Mouse (Mus musculus) lung, adult 2 months (tissue): ENCODE results near the gene Rufy1. TPM values are rescaled to one million over a fixed set of nuclear protein-coding genes. Genes with fewer than 3 reads are reported as not detected.

Experiments used
- DNase-seq: peaks from one replicate; pipeline ENCODE4 v3.0.0; 2022
- H3K4me1 ChIP-seq: fragments of 200-500 bp; 2 replicates; pipeline ENCODE4 v1.6.1; 2011; ENCODE audit warnings: low read length; ENCODE audit not compliant: control insufficient read depth, insufficient read depth
- H3K4me3 ChIP-seq: fragments of 200-500 bp; replicated peaks from 2 replicates; pipeline ENCODE3; 2011; ENCODE audit warnings: low read depth, mild to moderate bottlenecking, control low read depth, low read length; ENCODE audit errors: extremely low read depth
- CTCF ChIP-seq: fragments of 200-500 bp; IDR thresholded peaks from 2 replicates; pipeline ENCODE4 v1.5.1; 2011; ENCODE audit warnings: mild to moderate bottlenecking, low read length, control low read depth; ENCODE audit not compliant: insufficient read depth
- POLR2A ChIP-seq: fragments of 200-500 bp; IDR thresholded peaks from 2 replicates; pipeline ENCODE4 v1.6.1; 2011; ENCODE audit warnings: low read depth, mild to moderate bottlenecking, control low read depth, low read length, borderline replicate concordance; ENCODE audit errors: extremely low read depth
- WGBS: fragments of 180-500 bp; shearing (Covaris S2); methylation state at CpG from one replicate; pipeline ENCODE4 v1.1.7; 2018; 5-methylcytosine and 5-hydroxymethylcytosine counted together
- polyA plus RNA-seq: library from polyadenylated mRNA; depleted of rRNA; stranded (reverse); fragments of >200 nt; gene quantifications from 2 replicates; pipeline ENCODE4 v1.2.3, GENCODE M21; 2012; rRNA removed

Rufy1 gene
- polyA plus RNA-seq, 1 experiment, result 22.1 TPM

- Histone ChIP-seq H3K4me1 (no peaks in the 10 kb centered on the region), H3K4me3 (no peak overlapping the region)
- WGBS, result 79% methylated on average over 9 of the region's 9 CpGs
- DNase-seq, result no peak
- TF ChIP-seq POLR2A (no peak), CTCF (no peak)
These were observed 84.5 kb downstream of the Rufy1 start for GRCm38 (mm10) chr11:50346256-50347032.

GRCm38 (mm10) chr11:50345486-50345885 is 85.4 kb downstream of the Rufy1 start:
- TF ChIP-seq POLR2A (no peak), CTCF (no peak)
- H3K4me3 ChIP-seq, result no peak overlapping the region
- H3K4me1 ChIP-seq, result no peaks in the 10 kb centered on the region
- no peak for DNase-seq
- 63% methylated on average over 4 of the region's 4 CpGs for WGBS

Other genes with a start within 250 kb of the Rufy1 start
- gene Sqstm1, start 220.3 kb downstream of the Rufy1 start, polyA plus RNA-seq, result 249 and 251 TPM in 2 replicates
- gene Mgat4b, start 220.2 kb downstream of the Rufy1 start, polyA plus RNA-seq, result 77.4 and 91.7 TPM in 2 replicates
- gene Ltc4s, start 192.5 kb downstream of the Rufy1 start, polyA plus RNA-seq, result 106 and 119 TPM in 2 replicates
- gene Maml1, start 138.8 kb downstream of the Rufy1 start, polyA plus RNA-seq, result 19.5 and 22.5 TPM in 2 replicates
- gene Canx, start 105.5 kb downstream of the Rufy1 start, polyA plus RNA-seq, result 38.3 and 62.3 TPM in 2 replicates
- 0.24 and 0.25 TPM in 2 replicates for gene Cby3, start 76.7 kb downstream of the Rufy1 start, polyA plus RNA-seq
- gene Hnrnph1, start 54.1 kb downstream of the Rufy1 start, polyA plus RNA-seq, result 53.9 and 94.9 TPM in 2 replicates
- gene Adamts2, start 171.0 kb upstream of the Rufy1 start, polyA plus RNA-seq, result 27.4 and 32.8 TPM in 2 replicates